Mouse (Mus musculus) urinary bladder, postnatal 36 days (tissue): Measurements from ENCODE around the gene Ccdc83.
A peak's percentile ranks its signal among the peaks of the same experiment; 100 is the strongest.
"Not testable (repeated sequence)": the region's sequence is repeated elsewhere in the genome, so short reads cannot be mapped to it uniquely, and the experiment has no call there.

ENCODE experiments used
- DNase-seq, 2 experiments: peaks; one replicate each; pipeline ENCODE4 v3.0.0; 2022; ENCODE audit warnings: low spot score in 2 of 2, mixed read lengths in 1 of 2

The Ccdc83 gene

GRCm38 (mm10) chr7:90259899-90260298, 5.7 kb downstream of the Ccdc83 start:
- DNase-seq = no peak

DNA sequence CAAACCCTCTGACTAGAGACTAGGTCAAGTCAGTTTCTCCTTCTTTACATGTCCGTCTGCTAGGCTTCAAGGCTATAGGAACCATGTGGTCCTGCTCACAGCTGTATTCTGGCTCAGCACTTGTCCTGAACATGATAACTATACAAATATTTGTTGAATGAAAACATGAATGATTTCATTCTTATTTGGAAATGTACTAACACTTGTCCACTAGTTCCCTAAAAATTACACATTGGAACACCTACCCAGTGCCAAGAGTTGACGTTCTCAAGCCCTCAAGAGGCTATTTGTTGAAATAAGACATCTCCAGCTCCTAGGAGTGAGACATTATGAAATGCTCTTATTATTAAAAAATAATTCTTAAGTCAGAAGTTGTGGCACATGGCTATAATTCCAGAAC, 6.9 kb downstream of the Ccdc83 start:
- DNase-seq = no peak

DNA sequence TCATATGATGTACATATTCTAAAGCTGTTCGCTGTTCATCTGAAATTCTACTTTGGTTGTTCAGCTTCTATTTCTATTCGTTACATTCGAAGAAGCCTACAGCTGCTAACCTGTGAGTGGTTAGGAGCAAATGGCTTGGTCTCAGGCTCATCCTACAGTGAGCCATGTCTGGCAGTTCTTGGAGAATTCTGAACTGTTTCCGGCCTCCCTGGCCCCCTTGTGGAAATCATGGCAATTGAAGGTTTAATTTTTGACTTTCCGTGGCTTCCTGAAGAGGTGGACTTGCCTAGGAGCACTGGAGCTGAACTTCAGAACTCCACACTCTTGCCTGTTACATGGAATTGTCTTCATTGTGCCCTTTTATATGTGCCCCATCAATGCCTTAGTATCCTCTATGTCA, 12.6 kb downstream of the Ccdc83 start:
- no peak for DNase-seq

DNA sequence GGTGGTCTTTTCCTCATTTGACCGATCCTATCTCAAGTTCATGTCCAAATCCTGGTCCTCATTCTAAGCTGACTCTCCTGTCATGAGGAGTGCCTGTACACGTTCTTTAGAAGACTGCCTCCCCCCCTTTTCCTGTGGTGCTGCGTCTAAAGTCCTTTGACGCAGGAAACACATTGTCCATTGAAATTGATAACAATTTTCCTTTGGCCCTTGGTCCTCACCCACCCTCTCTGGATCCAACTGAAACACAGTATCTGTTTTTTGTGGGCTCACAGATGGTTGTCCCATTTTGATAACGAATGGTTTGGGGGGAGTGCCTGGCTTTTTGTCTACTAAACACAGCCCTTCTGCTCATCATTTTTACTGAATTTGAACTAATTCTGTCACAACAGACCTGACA, 21.9 kb downstream of the Ccdc83 start:
- no peak for DNase-seq

GRCm38 (mm10) chr7:90243151-90243550, 22.4 kb downstream of the Ccdc83 start:
- DNase-seq = no peak

DNA sequence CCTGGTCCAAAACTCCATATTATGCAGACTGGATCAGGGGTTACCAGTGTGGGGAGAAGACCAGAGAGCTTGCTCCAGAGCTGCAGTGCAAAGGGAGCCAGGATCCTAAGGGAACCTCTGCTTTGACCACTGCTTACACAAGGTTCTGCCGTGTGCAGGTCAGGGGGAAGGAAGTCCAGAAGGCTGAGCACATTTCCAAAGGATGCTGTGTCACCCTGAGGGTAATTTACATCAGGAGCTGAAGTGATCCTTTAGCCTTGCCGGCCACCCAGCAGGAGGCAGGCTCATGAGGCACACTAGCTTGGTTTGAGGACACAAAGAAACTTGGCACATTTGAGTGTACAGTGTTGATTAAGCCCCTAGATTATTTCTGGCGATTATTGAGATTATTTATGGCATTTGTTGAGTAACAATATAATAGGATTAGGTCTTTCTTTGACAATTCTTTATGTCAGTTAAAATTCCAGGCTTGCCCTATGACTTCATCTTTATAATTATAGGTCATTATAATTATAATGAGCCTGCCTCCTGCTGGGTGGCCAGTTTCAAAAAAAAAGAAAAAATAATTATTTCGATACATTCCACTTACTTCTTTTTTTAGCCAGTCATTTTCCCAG, 29.2 kb downstream of the Ccdc83 start:
- DNase-seq = no peak

GRCm38 (mm10) chr7:90233921-90234320, 31.7 kb downstream of the Ccdc83 start:
- no peak for DNase-seq

- no peak for DNase-seq
Observed at GRCm38 (mm10) chr7:90231431-90231830, 34.1 kb downstream of the Ccdc83 start.

DNA sequence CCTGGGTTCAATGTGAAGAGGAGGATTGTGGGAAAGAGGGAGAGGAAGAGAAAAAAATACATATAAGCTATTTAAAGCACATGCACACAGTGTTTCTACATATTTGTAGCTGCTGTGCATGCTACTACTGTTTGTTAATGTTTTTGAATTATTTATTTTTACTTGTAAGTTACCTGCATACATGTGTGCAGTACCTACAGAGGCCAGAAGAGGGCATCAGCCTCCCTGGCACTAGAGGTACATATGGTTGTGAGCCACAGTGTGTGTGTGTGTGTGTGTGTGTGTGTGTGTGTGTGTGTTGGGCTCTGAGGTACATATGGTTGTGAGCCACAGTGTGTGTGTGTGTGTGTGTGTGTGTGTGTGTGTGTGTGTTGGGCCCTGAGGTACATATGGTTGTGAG, 36.7 kb downstream of the Ccdc83 start:
- DNase-seq = not testable (repeated sequence)

DNA sequence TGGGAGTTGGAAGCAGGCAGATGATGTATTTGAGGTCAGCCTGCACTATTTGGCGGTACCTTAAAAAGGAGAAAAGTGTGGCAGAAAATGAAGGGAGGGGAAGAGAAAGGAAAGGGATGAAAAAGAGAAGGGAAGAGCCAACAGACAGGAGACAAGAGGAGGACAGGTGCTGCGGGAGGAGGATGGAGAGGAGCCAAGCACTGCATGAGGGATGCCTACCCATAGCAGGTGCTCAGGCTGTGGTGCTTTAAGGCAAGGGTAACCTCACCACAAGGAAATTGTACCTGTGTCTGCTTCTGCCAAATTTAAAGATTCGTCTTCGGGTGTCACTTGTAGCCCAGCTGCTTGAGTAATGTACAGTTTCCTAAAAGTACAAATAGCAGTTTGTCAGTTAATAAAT, 37.5 kb downstream of the Ccdc83 start:
- no peak for DNase-seq

- no peak for DNase-seq
Observed at GRCm38 (mm10) chr7:90221487-90221886, 44.1 kb downstream of the Ccdc83 start.

DNA sequence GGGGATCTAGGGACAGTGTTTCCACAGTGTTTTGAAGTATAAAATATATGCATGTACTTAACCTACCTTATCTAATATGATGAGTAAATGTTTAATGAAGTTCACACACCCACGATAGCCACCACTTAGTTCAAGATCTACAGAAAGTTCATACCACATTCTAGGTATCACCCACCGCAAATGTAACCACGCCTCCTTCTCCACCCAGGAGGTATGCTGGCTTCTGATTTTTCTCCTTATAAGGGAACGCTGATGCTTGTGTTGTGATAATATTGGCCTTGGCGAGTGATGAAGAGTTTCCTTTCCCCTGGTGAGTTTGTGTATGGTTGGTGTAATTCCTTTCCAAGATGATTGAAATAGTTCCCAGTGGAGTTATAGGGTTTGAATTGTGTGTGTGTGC, 47.5 kb downstream of the Ccdc83 start:
- DNase-seq = no peak

- DNase-seq = no peak
Observed at GRCm38 (mm10) chr7:90216511-90216910, 49.1 kb downstream of the Ccdc83 start.

DNA sequence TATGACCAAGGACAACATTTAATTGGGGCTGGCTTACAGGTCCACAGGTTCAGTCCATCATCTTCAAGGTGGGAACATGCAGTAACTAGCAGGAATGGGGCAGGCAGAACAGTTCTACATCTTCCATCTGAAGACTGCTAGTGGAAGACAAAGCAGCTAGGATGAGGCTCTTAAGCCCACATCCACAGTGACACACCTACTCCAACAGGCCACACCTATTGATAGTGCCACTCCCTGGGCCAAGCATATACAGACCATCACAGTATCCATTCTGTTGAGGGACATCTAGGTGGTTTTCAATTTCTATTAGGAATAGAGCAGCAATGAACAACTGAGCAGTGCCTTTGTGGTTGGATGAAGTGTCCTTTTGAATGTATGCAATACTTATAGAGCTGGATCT, 54.6 kb downstream of the Ccdc83 start:
- DNase-seq = no peak

- peak in 1 of 2 experiments; percentile 39 for DNase-seq
Observed at GRCm38 (mm10) chr7:90210116-90210515, 55.5 kb downstream of the Ccdc83 start.

GRCm38 (mm10) chr7:90203914-90204313, 61.7 kb downstream of the Ccdc83 start:
- DNase-seq = no peak

GRCm38 (mm10) chr7:90201877-90202465, 63.6 kb downstream of the Ccdc83 start:
- DNase-seq = no peak

GRCm38 (mm10) chr7:90200251-90200650, 65.3 kb downstream of the Ccdc83 start:
- DNase-seq = no peak

GRCm38 (mm10) chr7:90180635-90181034, 84.9 kb downstream of the Ccdc83 start:
- DNase-seq = no peak

- DNase-seq = no peak
Observed at GRCm38 (mm10) chr7:90175576-90175975, 90.0 kb downstream of the Ccdc83 start.
